Mouse (Mus musculus): ENCODE data around the gene Gm28308. TPM values are rescaled to one million over a fixed set of nuclear protein-coding genes. Genes with fewer than 3 reads are reported as not detected.
A peak's percentile ranks its signal among the peaks of the same experiment; 100 is the strongest.

Gene Gm28308
- total and polyA plus RNA-seq, 3 experiments, result not detected

GRCm38 (mm10) chr6:52247766-52248637 is 34.9 kb upstream of the Gm28308 start:
- no peaks in the 10 kb centered on the region for H3K79me2 ChIP-seq (replicated peaks; ENCODE audit: control insufficient read depth, insufficient read depth, low read length)
- 5% methylated on average over 23 of the region's 23 CpGs for WGBS

GRCm38 (mm10) chr6:52246916-52247315 is 33.8 kb upstream of the Gm28308 start:
- Histone ChIP-seq H3K27me3 (ENCODE audit: control insufficient read depth, insufficient read depth, low read length) (peaks cover 44% of the 10 kb centered on the region), H3K36me3 (ENCODE audit: control insufficient read depth, insufficient read depth, low read length) (no peaks in the 10 kb centered on the region), H3K9ac (ENCODE audit: low read depth, low read length) (no peak overlapping the region), H3K4me1 (ENCODE audit: control insufficient read depth, insufficient read depth, low read length) (no peaks in the 10 kb centered on the region), H3K27ac (no peak overlapping the region), H3K79me2 (replicated peaks; ENCODE audit: control insufficient read depth, insufficient read depth, low read length) (no peaks in the 10 kb centered on the region), H3K4me3 (no peak overlapping the region)
- WGBS, result 9% methylated on average over 3 of the region's 3 CpGs
- no peak for TF ChIP-seq CTCF (IDR thresholded peaks at IDR 0.05)
- no peak for TF ChIP-seq POLR2A (IDR thresholded peaks at IDR 0.05; ENCODE audit: insufficient read depth, low read depth, low read length)
- no peak for TF ChIP-seq EP300 (IDR thresholded peaks at IDR 0.05; ENCODE audit: insufficient read depth, low read depth, low read length)
- DNase-seq, result peak in 1 of 2 experiments; percentile 15
- intact Hi-C loops (cut with DNase I), result no loop called here

More at GRCm38 (mm10) chr6:52247766-52248637, 34.9 kb upstream of the Gm28308 start:
- Histone ChIP-seq H3K27me3 (ENCODE audit: control insufficient read depth, insufficient read depth, low read length) (peaks cover 49% of the 10 kb centered on the region), H3K4me1 (ENCODE audit: control insufficient read depth, insufficient read depth, low read length) (no peaks in the 10 kb centered on the region), H3K36me3 (ENCODE audit: control insufficient read depth, insufficient read depth, low read length) (no peaks in the 10 kb centered on the region), H3K9ac (ENCODE audit: low read depth, low read length) (no peak overlapping the region), H3K4me3 (no peak overlapping the region), H3K27ac (no peak overlapping the region)
- DNase-seq, result peak in 1 of 2 experiments; percentile 22
- intact Hi-C loops (cut with DNase I), result no loop called here
- no peak for TF ChIP-seq EP300 (IDR thresholded peaks at IDR 0.05; ENCODE audit: insufficient read depth, low read depth, low read length)
- TF ChIP-seq CTCF (IDR thresholded peaks at IDR 0.05), result no peak
- TF ChIP-seq POLR2A (IDR thresholded peaks at IDR 0.05; ENCODE audit: insufficient read depth, low read depth, low read length), result no peak

GRCm38 (mm10) chr6:52246403-52246803 is 33.3 kb upstream of the Gm28308 start:
- Histone ChIP-seq H3K27me3 (ENCODE audit: control insufficient read depth, insufficient read depth, low read length) (peaks cover 42% of the 10 kb centered on the region), H3K9ac (ENCODE audit: low read depth, low read length) (no peak overlapping the region), H3K4me1 (ENCODE audit: control insufficient read depth, insufficient read depth, low read length) (no peaks in the 10 kb centered on the region), H3K36me3 (ENCODE audit: control insufficient read depth, insufficient read depth, low read length) (no peaks in the 10 kb centered on the region), H3K27ac (no peak overlapping the region), H3K79me2 (replicated peaks; ENCODE audit: control insufficient read depth, insufficient read depth, low read length) (no peaks in the 10 kb centered on the region), H3K4me3 (no peak overlapping the region)
- TF ChIP-seq POLR2A (IDR thresholded peaks at IDR 0.05; ENCODE audit: insufficient read depth, low read depth, low read length), result no peak
- TF ChIP-seq EP300 (IDR thresholded peaks at IDR 0.05; ENCODE audit: insufficient read depth, low read depth, low read length), result no peak
- TF ChIP-seq CTCF (IDR thresholded peaks at IDR 0.05), result no peak
- DNase-seq, result peak in 1 of 2 experiments; percentile 46
- 5% methylated on average over 26 of the region's 26 CpGs for WGBS
- intact Hi-C loops (cut with DNase I), result no loop called here

GRCm38 (mm10) chr6:52245757-52246142 is 32.6 kb upstream of the Gm28308 start, which contains the start of gene Hoxa11:
Hoxa11 (minus strand) TSS chr6:52245810.
- Histone ChIP-seq H3K4me3 (no peak within 1 kb of the TSS), H3K79me2 (replicated peaks; ENCODE audit: control insufficient read depth, insufficient read depth, low read length) (no peaks in the 10 kb centered on the region), H3K27ac (no peak within 1 kb of the TSS), H3K36me3 (ENCODE audit: control insufficient read depth, insufficient read depth, low read length) (no peaks in the 10 kb centered on the region), H3K27me3 (ENCODE audit: control insufficient read depth, insufficient read depth, low read length) (peaks cover 40% of the 10 kb centered on the region), H3K4me1 (ENCODE audit: control insufficient read depth, insufficient read depth, low read length) (no peaks in the 10 kb centered on the region), H3K9ac (ENCODE audit: low read depth, low read length) (no peak within 1 kb of the TSS)
- WGBS, result 3% methylated on average over 20 of the region's 20 CpGs
- DNase-seq, result no peak
- intact Hi-C loops (cut with DNase I), result no loop called here
- TF ChIP-seq POLR2A (IDR thresholded peaks at IDR 0.05; ENCODE audit: insufficient read depth, low read depth, low read length) (no peak), EP300 (IDR thresholded peaks at IDR 0.05; ENCODE audit: insufficient read depth, low read depth, low read length) (no peak), CTCF (IDR thresholded peaks at IDR 0.05) (no peak)

- DNase-seq, result peak in 1 of 2 experiments; percentile 41
- 4% methylated on average over 71 of the region's 71 CpGs for WGBS
Observed at GRCm38 (mm10) chr6:52245040-52245756, 32.1 kb upstream of the Gm28308 start.

More at GRCm38 (mm10) chr6:52245040-52245756, 32.1 kb upstream of the Gm28308 start:
- no peak overlapping the region for H3K27ac ChIP-seq
- H3K4me1 ChIP-seq (ENCODE audit: control insufficient read depth, insufficient read depth, low read length), result no peaks in the 10 kb centered on the region
- H3K36me3 ChIP-seq (ENCODE audit: control insufficient read depth, insufficient read depth, low read length), result no peaks in the 10 kb centered on the region
- no peak overlapping the region for H3K9ac ChIP-seq (ENCODE audit: low read depth, low read length)
- TF ChIP-seq EP300 (IDR thresholded peaks at IDR 0.05; ENCODE audit: insufficient read depth, low read depth, low read length), result no peak
- no peak for TF ChIP-seq POLR2A (IDR thresholded peaks at IDR 0.05; ENCODE audit: insufficient read depth, low read depth, low read length)
- TF ChIP-seq CTCF (IDR thresholded peaks at IDR 0.05), result no peak
- peaks cover 40% of the 10 kb centered on the region for H3K27me3 ChIP-seq (ENCODE audit: control insufficient read depth, insufficient read depth, low read length)
- no peaks in the 10 kb centered on the region for H3K79me2 ChIP-seq (replicated peaks; ENCODE audit: control insufficient read depth, insufficient read depth, low read length)
- H3K4me3 ChIP-seq, result no peak overlapping the region
- intact Hi-C loops (cut with DNase I), result no loop called here

Data from heart, adult 2 months (tissue).